In the genomic region with DNA sequence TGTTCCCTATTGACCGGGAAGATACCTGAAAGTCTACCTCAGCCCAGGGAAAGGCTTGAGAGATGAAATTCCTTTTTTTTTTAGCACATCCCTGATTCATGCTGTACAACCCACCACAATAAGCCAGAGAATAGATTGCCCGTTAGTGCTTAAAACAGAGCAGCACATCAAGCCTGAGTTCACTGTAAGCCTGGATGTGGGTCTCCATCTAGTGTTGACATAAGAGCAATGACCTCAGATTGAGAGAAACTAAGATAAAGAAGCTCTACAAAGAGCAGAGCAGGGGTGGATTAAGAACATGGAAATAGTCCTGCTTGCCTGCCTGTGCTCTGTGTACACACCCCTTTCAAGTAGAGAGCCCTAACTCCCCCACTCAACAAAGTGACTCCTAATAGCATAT, we compare ENCODE assay signal across 27 mouse cellular contexts. TPM values are rescaled to one million over a fixed set of nuclear protein-coding genes. Genes with fewer than 3 reads are reported as not detected.
A peak's percentile ranks its signal among the peaks of the same experiment; 100 is the strongest.
DNase-seq lines count a peak whose midpoint lies in the region; ATAC-seq and TF ChIP-seq lines count a peak whose summit lies in the region.
"Had no signal": no experiment of that assay in that cellular context is flagged by ENCODE, and none has a peak within 500 bp of the region (broad histone marks: within the 10 kb centered on the region; RNA-seq: fewer than 3 reads in every experiment).

No protein-coding gene starts in this region.

- DNase-seq in heart, adult 11 months: peak; percentile 58
- DNase-seq in heart, embryonic 10.5 days (ENCODE audit: low spot score): no peak
- peak; percentile 13 for DNase-seq in intestine, embryonic 14.5 days (ENCODE audit: low spot score)
- DNase-seq in lung, postnatal 0 days (ENCODE audit: low spot score): no peak
- no peak for DNase-seq in lung, postnatal 10 days
- peak; percentile 13 for DNase-seq in 416B (ENCODE audit: low read depth)
- no peak for DNase-seq in gastrocnemius, adult 18-20 months (ENCODE audit: low spot score)
- DNase-seq: adrenal gland, adult 2 months; adrenal gland, postnatal 14 days; B cell, adult 2 months; cerebellum, adult 11 months; cerebellum, adult 2 months; cerebellum, adult 9-11 months; cerebellum, postnatal 25 days; forebrain, postnatal 0 days; gastrocnemius, postnatal 25 days had no signal

- H3K27ac ChIP-seq in heart, embryonic 10.5 days: no peak overlapping the region
- no peak overlapping the region for H3K27ac ChIP-seq in intestine, embryonic 14.5 days (ENCODE audit: low read depth)
- H3K27ac ChIP-seq in intestine, embryonic 15.5 days: no peak overlapping the region
- H3K27ac ChIP-seq in lung, postnatal 0 days (ENCODE audit: low read length): no peak overlapping the region
- H3K27ac ChIP-seq: embryonic facial prominence, embryonic 12.5 days; embryonic facial prominence, embryonic 15.5 days; hindbrain, embryonic 10.5 days; hindbrain, embryonic 14.5 days; hindbrain, postnatal 0 days had no signal

- H3K9me3 ChIP-seq in heart, embryonic 10.5 days: no peaks in the 10 kb centered on the region
- no peaks in the 10 kb centered on the region for H3K9me3 ChIP-seq in intestine, embryonic 14.5 days (ENCODE audit: control insufficient read depth, low read length)
- no peaks in the 10 kb centered on the region for H3K9me3 ChIP-seq in intestine, embryonic 15.5 days
- no peaks in the 10 kb centered on the region for H3K9me3 ChIP-seq in lung, postnatal 0 days (ENCODE audit: low read length)
- H3K9me3 ChIP-seq: embryonic facial prominence, embryonic 12.5 days; embryonic facial prominence, embryonic 15.5 days; heart, embryonic 13.5 days; hindbrain, embryonic 10.5 days had no signal

- H3K27me3 ChIP-seq in heart, embryonic 10.5 days (ENCODE audit: insufficient read depth, poor library complexity, severe bottlenecking): no peaks in the 10 kb centered on the region
- H3K27me3 ChIP-seq in intestine, embryonic 14.5 days (replicated peaks; ENCODE audit: control insufficient read depth, insufficient read depth, low read length): no peaks in the 10 kb centered on the region
- no peaks in the 10 kb centered on the region for H3K27me3 ChIP-seq in intestine, embryonic 15.5 days (replicated peaks)
- no peaks in the 10 kb centered on the region for H3K27me3 ChIP-seq in lung, postnatal 0 days (replicated peaks; ENCODE audit: insufficient read depth, low read length)
- H3K27me3 ChIP-seq: embryonic facial prominence, embryonic 12.5 days; embryonic facial prominence, embryonic 15.5 days; heart, embryonic 13.5 days had no signal

- no peak for ATAC-seq in intestine, embryonic 14.5 days (replicated peaks; ENCODE audit: low FRiP score, low TSS enrichment, low read depth)
- ATAC-seq in intestine, embryonic 15.5 days: no peak
- no peak for ATAC-seq in lung, postnatal 0 days
- ATAC-seq: forebrain, embryonic 14.5 days; forebrain, postnatal 0 days; hindbrain, postnatal 0 days; inflammation-experienced regulatory T-cells, adult 6 months had no signal

- no peak for TF ChIP-seq EP300 in lung, postnatal 0 days (IDR thresholded peaks at IDR 0.05)

- 0 out of 2 replicates have a peak, but pooled peaks cover 12% of the 10 kb centered on the region for H3K4me1 ChIP-seq in heart, embryonic 10.5 days
- H3K4me1 ChIP-seq in intestine, embryonic 14.5 days (replicated peaks; ENCODE audit: control insufficient read depth, insufficient read depth, low read length): no peaks in the 10 kb centered on the region
- H3K4me1 ChIP-seq in intestine, embryonic 15.5 days (replicated peaks): no peaks in the 10 kb centered on the region
- no peaks in the 10 kb centered on the region for H3K4me1 ChIP-seq in lung, postnatal 0 days (ENCODE audit: insufficient read depth, low read depth, low read length)
- H3K4me1 ChIP-seq: embryonic facial prominence, embryonic 12.5 days; embryonic facial prominence, embryonic 15.5 days; hindbrain, embryonic 10.5 days had no signal

- no peak overlapping the region for H3K9ac ChIP-seq in intestine, embryonic 14.5 days (ENCODE audit: low read length)
- no peak overlapping the region for H3K9ac ChIP-seq in intestine, embryonic 15.5 days
- H3K9ac ChIP-seq in lung, postnatal 0 days (replicated peaks; ENCODE audit: low read depth): no peak overlapping the region
- H3K9ac ChIP-seq: embryonic facial prominence, embryonic 12.5 days; embryonic facial prominence, embryonic 15.5 days; forebrain, postnatal 0 days; heart, embryonic 13.5 days; hindbrain, embryonic 14.5 days had no signal

- H3K36me3 ChIP-seq in heart, embryonic 10.5 days: no peaks in the 10 kb centered on the region
- H3K36me3 ChIP-seq in intestine, embryonic 14.5 days (ENCODE audit: control insufficient read depth, insufficient read depth, low read length): no peaks in the 10 kb centered on the region
- H3K36me3 ChIP-seq in intestine, embryonic 15.5 days: no peaks in the 10 kb centered on the region
- no peaks in the 10 kb centered on the region for H3K36me3 ChIP-seq in lung, postnatal 0 days (ENCODE audit: insufficient read depth, low read length)
- H3K36me3 ChIP-seq: embryonic facial prominence, embryonic 12.5 days; embryonic facial prominence, embryonic 15.5 days; heart, embryonic 13.5 days; hindbrain, embryonic 10.5 days had no signal

- WGBS in heart, embryonic 10.5 days: 73% methylated on average over 2 of the region's 2 CpGs
- 93% methylated on average over 2 of the region's 2 CpGs for WGBS in intestine, embryonic 14.5 days
- WGBS in intestine, embryonic 15.5 days: 91% methylated on average over 2 of the region's 2 CpGs
- 86% methylated on average over 2 of the region's 2 CpGs for WGBS in lung, postnatal 0 days

- H3K4me3 ChIP-seq in heart, embryonic 10.5 days: no peak overlapping the region
- no peak overlapping the region for H3K4me3 ChIP-seq in intestine, embryonic 14.5 days (ENCODE audit: low read depth, low read length)
- no peak overlapping the region for H3K4me3 ChIP-seq in intestine, embryonic 15.5 days (replicated peaks)
- H3K4me3 ChIP-seq in lung, postnatal 0 days (ENCODE audit: low read depth, low read length): no peak overlapping the region
- H3K4me3 ChIP-seq: embryonic facial prominence, embryonic 12.5 days; embryonic facial prominence, embryonic 15.5 days; heart, embryonic 13.5 days; hindbrain, embryonic 10.5 days had no signal

- H3K4me2 ChIP-seq in intestine, embryonic 14.5 days (ENCODE audit: low read length): no peak overlapping the region
- no peak overlapping the region for H3K4me2 ChIP-seq in intestine, embryonic 15.5 days (replicated peaks)
- H3K4me2 ChIP-seq in lung, postnatal 0 days (replicated peaks; ENCODE audit: low read depth, low read length): no peak overlapping the region
- H3K4me2 ChIP-seq: embryonic facial prominence, embryonic 12.5 days; embryonic facial prominence, embryonic 15.5 days; heart, embryonic 13.5 days; hindbrain, embryonic 14.5 days had no signal

- peak; percentile 9; the same call in 1 of the 2 replicates for TF ChIP-seq CTCF in lung, postnatal 0 days (IDR thresholded peaks at IDR 0.05)

RNA-seq across cellular contexts. Expression of a gene that starts 7.6 kb away (rescaled TPM):
- 11.0 and 15.9 TPM in 2 replicates for polyA plus RNA-seq in heart, embryonic 10.5 days (2016; fragmentation: Nextera tagmentation; extraction: Ambion mirVana)
- 0.22 and 0.51 TPM in 2 replicates for polyA plus RNA-seq in intestine, embryonic 14.5 days (2014; fragmentation: Nextera tagmentation; extraction: Ambion mirVana)
- 0.55 and 0.88 TPM in 2 replicates for polyA plus RNA-seq in intestine, embryonic 15.5 days (2015; fragmentation: Nextera tagmentation; extraction: Ambion mirVana)
- 6.4 and 6.6 TPM in 2 replicates for polyA plus RNA-seq in lung, postnatal 0 days (2015; fragmentation: Nextera tagmentation; extraction: Ambion mirVana)
- 10 to 100 TPM; 50.9 to 64.4 TPM for total RNA-seq in gastrocnemius, adult 18-20 months (2021)
- total RNA-seq: common myeloid progenitor, adult 5-6 weeks; MEL had no signal
- polyA plus RNA-seq: inflammation-experienced regulatory T-cells, adult 6 months had no signal

Comparison
In these comparisons a context has a peak if more than half of its experiments do, and no peak if none do; other contexts are left out.
1. DNase-seq: peak in heart, adult 11 months (single experiment), intestine, embryonic 14.5 days (single experiment) and 416B (single experiment); none in heart, embryonic 10.5 days (single experiment), lung, postnatal 0 days (single experiment), lung, postnatal 10 days (single experiment) and gastrocnemius, adult 18-20 months (single experiment).